Mouse (Mus musculus) neural tube, postnatal 0 days (tissue): ENCODE data around the gene Cyp2r1. TPM values are rescaled to one million over a fixed set of nuclear protein-coding genes. Genes with fewer than 3 reads are reported as not detected.

ENCODE experiments used
- polyA plus RNA-seq: library from polyadenylated mRNA; unstranded; fragments of >200 nt; fragmentation: Nextera tagmentation; extraction: Ambion mirVana; gene quantifications from 2 replicates; pipeline ENCODE4 v1.2.1, GENCODE M21; 2015

Cyp2r1 gene
- 1.3 and 1.4 TPM in 2 replicates for polyA plus RNA-seq

GRCm38 (mm10) chr7:114562531-114563241 is at the start of gene Cyp2r1:
Cyp2r1 (minus strand) TSS chr7:114562972.

Other genes starting within 250 kb of the Cyp2r1 start
- gene Pde3b, start 147.7 kb downstream of the Cyp2r1 start, polyA plus RNA-seq, result 3.5 and 3.9 TPM in 2 replicates
- gene Calca, start 73.4 kb upstream of the Cyp2r1 start, polyA plus RNA-seq, result 97.5 and 142 TPM in 2 replicates
- gene Calcb, start 155.7 kb upstream of the Cyp2r1 start, polyA plus RNA-seq, result 64.9 and 68.8 TPM in 2 replicates
- 5.5 and 6.6 TPM in 2 replicates for gene Insc, start 180.7 kb upstream of the Cyp2r1 start, polyA plus RNA-seq